Mouse (Mus musculus): ENCODE measurements around the gene Nt5dc3.

GRCm38 (mm10) chr10:86826929-86827328 is 48.1 kb downstream of the Nt5dc3 start:
- TF ChIP-seq POLR2A (IDR thresholded peaks at IDR 0.05; ENCODE audit: low read depth, low read length) (no peak), CTCF (IDR thresholded peaks at IDR 0.05; ENCODE audit: extremely low read depth, insufficient read depth, insufficient read length, insufficient replicate concordance) (no peak)
